Mouse (Mus musculus): ENCODE data around the gene Cox4i1. TPM values are rescaled to one million over a fixed set of nuclear protein-coding genes. Genes with fewer than 3 reads are reported as not detected.

Cox4i1 gene
- 1,499 and 1,618 TPM in 2 replicates for polyA plus RNA-seq (2015; fragmentation: Nextera tagmentation; extraction: Ambion mirVana)

DNA sequence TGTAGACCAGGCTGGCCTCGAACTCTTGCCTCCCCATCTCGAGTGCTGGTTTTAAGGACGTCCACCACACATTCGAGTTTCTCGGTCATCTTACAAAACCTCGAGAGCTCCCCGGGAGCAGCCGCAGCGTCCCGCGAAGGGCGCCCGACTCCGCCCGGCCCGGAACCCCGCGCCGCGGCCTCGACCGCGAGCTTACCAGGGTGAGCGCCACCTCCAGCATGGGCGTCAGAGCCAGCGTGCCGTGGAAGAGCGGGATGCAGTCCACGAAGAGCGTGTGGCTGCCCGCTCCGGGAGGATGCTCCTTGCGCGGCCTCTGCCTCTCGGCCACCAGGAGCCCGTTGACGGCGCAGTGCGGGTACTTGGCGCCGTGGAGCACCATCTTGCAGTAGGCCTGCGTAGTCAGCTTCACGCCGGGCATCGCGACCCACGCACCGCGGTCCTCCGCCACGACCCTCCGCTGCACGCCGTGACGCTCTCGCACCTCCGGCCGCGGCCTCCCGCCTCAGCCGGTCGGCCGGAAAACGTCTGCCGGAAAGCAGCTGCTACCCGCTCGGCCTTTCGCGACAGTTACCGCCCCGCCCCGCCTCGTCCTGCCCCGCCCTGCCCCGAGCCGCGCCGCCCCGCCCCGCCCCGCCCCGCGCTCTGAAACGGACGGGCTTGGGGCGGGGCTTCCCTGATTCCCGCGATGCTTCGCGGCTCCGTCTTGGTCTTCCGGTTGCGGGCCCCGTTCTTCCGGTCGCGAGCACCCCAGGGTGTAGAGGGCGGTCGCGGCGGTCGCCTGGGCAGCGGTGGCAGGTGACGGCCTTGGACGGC lies at the start of gene Cox4i1, which contains the start of gene Gm27021:
Cox4i1 (plus strand) TSS at position 662 of the 813 bp plus-strand sequence.
Gm27021 (minus strand) TSS at position 519 of the 813 bp plus-strand sequence.

DNA sequence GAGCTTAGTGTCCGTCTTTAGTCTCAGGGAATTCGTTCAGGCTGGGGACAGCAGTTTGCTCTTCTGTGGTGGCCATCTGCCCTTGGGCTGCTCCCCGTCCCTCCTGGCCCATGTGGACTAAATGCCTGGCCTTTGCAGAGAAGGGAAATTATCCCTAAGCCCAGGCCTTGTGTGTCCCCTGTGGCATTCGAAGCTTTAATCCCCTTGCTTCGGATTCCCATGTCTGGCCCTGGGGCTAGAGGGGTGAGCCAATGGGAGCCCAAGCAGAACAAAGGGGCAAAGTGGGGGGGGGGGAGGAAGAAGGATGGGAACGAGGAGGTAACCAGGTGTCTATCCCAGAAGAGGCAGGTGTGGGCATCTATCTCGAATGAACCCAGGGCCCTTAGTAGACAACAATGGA lies 20.5 kb upstream of the Cox4i1 start, which contains the start of gene 1190005I06Rik:
1190005I06Rik (minus strand) TSS at position 101 of the 400 bp plus-strand sequence.

DNA sequence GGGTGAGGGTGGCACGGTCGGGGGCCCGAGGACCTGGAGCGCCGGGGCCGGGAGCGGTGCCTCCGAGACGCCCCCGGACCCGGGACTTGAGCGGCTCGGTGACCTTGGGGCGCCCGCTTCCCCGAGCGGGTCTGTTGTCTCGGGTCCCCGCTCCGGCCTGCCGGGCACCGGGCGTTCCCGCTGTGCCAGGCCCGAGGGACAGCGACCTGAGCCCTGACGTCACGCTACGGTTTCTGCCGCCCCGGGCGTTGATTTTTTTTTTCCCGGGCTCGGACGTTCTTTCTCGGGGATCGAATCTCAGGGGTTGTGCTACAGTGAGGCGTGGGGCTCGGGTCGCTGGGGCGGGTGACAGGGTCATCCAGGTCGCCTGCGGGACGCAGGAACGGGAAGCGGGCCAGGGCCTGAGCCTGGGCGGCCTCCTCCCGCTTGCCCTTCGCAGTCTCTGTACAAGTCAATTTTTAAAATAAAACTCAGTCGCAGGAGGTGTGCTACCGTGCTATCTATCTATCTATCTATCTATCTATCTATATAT lies 418 bp downstream of the Cox4i1 start, which contains the start of gene Emc8:
Emc8 (minus strand) TSS at position 200 of the 532 bp plus-strand sequence.

Other genes with a start within 250 kb of the Cox4i1 start
- gene Gins2, start 78.9 kb upstream of the Cox4i1 start, polyA plus RNA-seq (2015; fragmentation: Nextera tagmentation; extraction: Ambion mirVana) = 60.6 and 71.9 TPM in 2 replicates
- 6.3 TPM in 2 replicates for gene 1190005I06Rik, start 20.6 kb upstream of the Cox4i1 start, polyA plus RNA-seq (2015; fragmentation: Nextera tagmentation; extraction: Ambion mirVana)
- gene Gm27021, start 143 bp upstream of the Cox4i1 start, polyA plus RNA-seq (2015; fragmentation: Nextera tagmentation; extraction: Ambion mirVana) = 1.6 and 4.8 TPM in 2 replicates
- gene Emc8, start 351 bp downstream of the Cox4i1 start, polyA plus RNA-seq (2015; fragmentation: Nextera tagmentation; extraction: Ambion mirVana) = 201 and 220 TPM in 2 replicates
- 17.8 and 37.9 TPM in 2 replicates for gene Irf8, start 68.1 kb downstream of the Cox4i1 start, polyA plus RNA-seq (2015; fragmentation: Nextera tagmentation; extraction: Ambion mirVana)